Mouse (Mus musculus) hindbrain, postnatal 0 days (tissue): ENCODE data around the gene Arhgef25. TPM values are rescaled to one million over a fixed set of nuclear protein-coding genes. Genes with fewer than 3 reads are reported as not detected.

Source experiments
- ATAC-seq: fragments of 200-750 bp; cut with Nextera tagmentation; 2 replicates; pipeline ENCODE4 v1.8.0; 2017; ENCODE audit warnings: mild to moderate bottlenecking, moderate TSS enrichment, moderate library complexity
- DNase-seq: peaks from one replicate; pipeline ENCODE4 v3.0.0-alpha.2; 2015; ENCODE audit warnings: low spot score
- H3K27ac ChIP-seq: fragments of 300-500 bp; sonication (generic); 2 replicates; pipeline ENCODE4 v1.5.1; 2014; ENCODE audit warnings: mild to moderate bottlenecking
- H3K27me3 ChIP-seq: fragments of 300-500 bp; sonication (generic); 2 replicates; pipeline ENCODE4 v1.6.1; 2014; ENCODE audit warnings: low read length, mixed read lengths; ENCODE audit not compliant: insufficient read depth
- H3K36me3 ChIP-seq: fragments of 300-500 bp; sonication (generic); 2 replicates; pipeline ENCODE4 v1.6.1; 2014; ENCODE audit warnings: low read length, mixed read lengths; ENCODE audit not compliant: insufficient read depth
- H3K4me1 ChIP-seq: fragments of 300-500 bp; sonication (generic); 2 replicates; pipeline ENCODE4 v1.6.1; 2014; ENCODE audit warnings: antibody characterized with exemption, low read length, mixed read lengths; ENCODE audit not compliant: insufficient read depth
- H3K4me2 ChIP-seq: fragments of 300-500 bp; sonication (generic); 2 replicates; pipeline ENCODE4 v1.6.1; 2014; ENCODE audit warnings: low read depth, mild to moderate bottlenecking, low read length, moderate library complexity, mixed read lengths
- H3K4me3 ChIP-seq: fragments of 300-500 bp; sonication (generic); 2 replicates; pipeline ENCODE4 v1.5.1; 2014; ENCODE audit warnings: low read length
- H3K9ac ChIP-seq: fragments of 300-500 bp; sonication (generic); replicated peaks from 2 replicates; pipeline ENCODE4 v1.6.1; 2014; ENCODE audit warnings: mild to moderate bottlenecking, low read length, moderate library complexity, mixed read lengths
- H3K9me3 ChIP-seq: fragments of 300-500 bp; sonication (generic); 2 replicates; pipeline ENCODE4 v1.6.1; 2016; ENCODE audit warnings: low read length, mixed read lengths
- CTCF ChIP-seq: IDR thresholded peaks from 2 replicates; pipeline ENCODE4 v1.5.1; 2016; ENCODE audit warnings: antibody characterized with exemption, control low read depth, low read depth
- WGBS: fragments of 180-500 bp; shearing (Covaris S2); extraction: QIAGEN DNeasy Blood & Tissue Kit; methylation state at CpG from one replicate; pipeline ENCODE4 v1.1.7; 2014; 5-methylcytosine and 5-hydroxymethylcytosine counted together
- polyA plus RNA-seq: library from polyadenylated mRNA; unstranded; fragments of >200 nt; fragmentation: Nextera tagmentation; extraction: Ambion mirVana; gene quantifications from 2 replicates; pipeline ENCODE4 v1.2.1, GENCODE M21; 2015
- total RNA-seq: library from RNA; depleted of rRNA; stranded (reverse); fragments of >200 nt; gene quantifications from 2 replicates; pipeline ENCODE4 v1.2.3, GENCODE M21; 2014

Gene Arhgef25
- total and polyA plus RNA-seq, 2 experiments from 2014 or later, result 20.3 to 61.0 TPM

DNA sequence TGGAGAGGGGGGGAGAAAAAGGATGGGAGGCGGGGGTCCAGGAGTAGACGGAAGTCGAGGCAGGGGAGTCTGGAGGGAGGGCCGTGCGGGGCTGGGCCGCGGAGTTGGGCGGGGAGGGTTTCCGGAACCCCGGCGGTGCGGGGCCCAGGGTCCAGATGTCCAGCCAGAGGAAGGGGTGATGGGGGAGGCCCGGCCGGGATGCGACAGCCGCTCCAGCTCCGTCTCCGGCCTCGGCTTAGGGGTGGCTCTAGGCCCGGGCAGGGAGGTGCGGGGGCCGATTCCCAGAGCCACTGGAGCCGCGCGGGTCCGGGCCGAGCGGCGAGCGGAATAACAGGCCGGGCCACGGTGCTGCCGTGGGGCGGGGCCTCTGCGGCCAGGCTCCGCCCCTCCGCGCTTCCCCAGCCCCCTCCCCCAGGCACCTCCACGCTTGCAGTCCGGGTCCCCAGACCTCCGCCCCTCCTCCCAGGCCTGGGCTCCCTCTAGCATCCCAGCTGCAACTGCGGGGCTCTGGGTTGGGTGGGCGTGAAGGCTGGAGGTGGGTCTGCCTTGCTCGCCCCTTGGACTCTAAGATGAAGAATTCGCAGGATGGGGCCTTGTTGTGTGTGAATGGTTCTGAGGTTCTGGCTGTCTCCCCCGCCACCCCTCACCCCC, 1.3 kb downstream of the Arhgef25 start:
- TF ChIP-seq CTCF, result no peak
- H3K36me3 ChIP-seq, result peaks cover 4% of the 10 kb centered on the region
- H3K9ac ChIP-seq, result peak overlapping the region; percentile 74
- whole genome bisulfite sequencing, result 0% methylated on average over 28 of the region's 46 CpGs
- DNase-seq (peak; percentile 82), ATAC-seq (peak; percentile 82)
- no peaks in the 10 kb centered on the region for H3K27me3 ChIP-seq
- no peaks in the 10 kb centered on the region for H3K9me3 ChIP-seq
- peak overlapping the region; percentile 98 for H3K4me2 ChIP-seq
- H3K4me3 ChIP-seq, result peak overlapping the region; percentile 59
- H3K4me1 ChIP-seq, result peaks cover 7% of the 10 kb centered on the region
- H3K27ac ChIP-seq, result peak overlapping the region; percentile 73

DNA sequence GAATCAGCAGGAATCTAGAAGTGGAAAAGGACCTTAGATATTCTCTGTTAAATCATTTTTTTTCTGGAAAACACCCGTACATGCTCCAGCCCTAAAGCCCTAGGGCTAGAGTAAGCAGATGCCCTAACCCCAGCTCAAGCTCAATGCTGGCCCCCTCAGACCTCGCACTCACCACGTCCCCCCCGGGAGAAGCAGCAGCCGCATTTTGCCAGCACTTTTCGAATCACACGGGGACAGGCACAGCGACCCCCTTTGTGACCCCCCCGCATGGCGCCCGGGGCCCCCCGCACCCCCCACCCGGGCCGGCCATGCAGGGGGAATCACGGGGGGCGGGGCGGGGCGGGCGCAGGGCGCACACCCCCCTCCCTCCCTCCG, 1.8 kb downstream of the Arhgef25 start:
- no peaks in the 10 kb centered on the region for H3K9me3 ChIP-seq
- peak overlapping the region; percentile 73 for H3K27ac ChIP-seq
- 0% methylated on average over 15 of the region's 21 CpGs for WGBS
- H3K4me1 ChIP-seq, result peaks cover 7% of the 10 kb centered on the region
- H3K4me2 ChIP-seq, result peak overlapping the region; percentile 98
- no peak for TF ChIP-seq CTCF
- no peak for ATAC-seq
- H3K27me3 ChIP-seq, result no peaks in the 10 kb centered on the region
- no peak for DNase-seq
- H3K9ac ChIP-seq, result peak overlapping the region; percentile 74
- H3K4me3 ChIP-seq, result peak overlapping the region; percentile 59
- H3K36me3 ChIP-seq, result peaks cover 4% of the 10 kb centered on the region

DNA sequence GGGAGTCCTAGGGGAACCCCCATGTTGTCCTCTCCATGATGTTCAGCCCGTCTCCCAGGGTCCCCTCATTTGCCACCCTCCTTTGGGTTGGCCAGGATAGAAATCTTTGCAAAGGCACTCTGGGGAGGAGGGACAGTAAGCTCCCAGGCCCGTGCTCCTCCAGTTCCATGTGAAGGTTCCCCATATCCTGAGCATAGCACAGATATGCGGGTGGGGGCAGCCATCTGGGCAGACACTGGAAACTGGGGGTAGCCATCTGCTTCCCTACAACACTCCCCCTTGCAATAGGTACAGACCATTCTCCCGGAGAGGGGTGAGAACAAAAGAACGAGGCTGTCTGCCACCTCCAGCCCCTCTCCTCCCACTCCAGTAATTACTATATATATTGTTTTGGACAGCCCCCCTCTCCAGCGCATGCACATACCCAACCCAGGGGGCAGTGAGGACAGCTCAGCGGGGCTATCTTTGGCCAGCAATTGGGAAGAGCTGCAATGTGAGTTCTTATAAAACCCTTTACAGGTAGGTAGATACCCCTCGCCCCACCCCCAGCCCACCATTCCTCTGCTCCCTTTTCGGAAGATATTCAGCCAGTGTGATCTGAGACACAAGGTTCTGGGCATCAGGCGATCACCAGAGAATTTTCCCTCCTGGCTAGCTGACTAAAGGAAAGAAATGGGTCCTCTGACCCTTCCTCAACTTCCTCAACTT, 2.4 kb downstream of the Arhgef25 start:
- DNase-seq, result peak; percentile 41
- TF ChIP-seq CTCF, result no peak
- Histone ChIP-seq H3K27me3 (no peaks in the 10 kb centered on the region), H3K9me3 (no peaks in the 10 kb centered on the region), H3K27ac (peak overlapping the region; percentile 73; the same call in 1 of the 2 replicates), H3K9ac (peak overlapping the region; percentile 74), H3K4me1 (peaks cover 7% of the 10 kb centered on the region), H3K4me3 (peak overlapping the region; percentile 59), H3K4me2 (peak overlapping the region; percentile 98), H3K36me3 (peaks cover 4% of the 10 kb centered on the region)
- WGBS, result 31% methylated on average over 10 of the region's 10 CpGs
- no peak for ATAC-seq

DNA sequence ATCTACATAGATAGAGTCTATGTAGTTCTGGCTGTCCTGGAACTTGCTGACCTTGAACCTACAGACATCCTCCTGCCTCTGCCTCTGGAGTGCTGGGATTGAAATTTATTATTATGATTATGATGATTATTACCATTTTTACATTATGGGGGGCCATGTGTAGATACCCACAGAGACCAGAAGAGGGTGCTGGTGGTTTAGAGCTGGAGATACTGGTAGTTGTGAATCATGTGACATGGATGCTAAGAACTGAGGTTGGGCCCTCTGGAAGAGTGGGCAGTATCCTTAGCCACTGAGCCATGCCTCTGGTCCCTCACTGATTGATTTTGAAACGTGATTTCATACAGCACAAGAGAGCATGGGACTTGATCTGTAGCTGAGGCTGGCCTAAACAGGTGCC, 3.4 kb downstream of the Arhgef25 start:
- peak; percentile 47 for TF ChIP-seq CTCF
- Histone ChIP-seq H3K9ac (no peak overlapping the region), H3K36me3 (peaks cover 4% of the 10 kb centered on the region), H3K4me1 (peaks cover 7% of the 10 kb centered on the region), H3K27ac (no peak overlapping the region), H3K27me3 (no peaks in the 10 kb centered on the region), H3K4me2 (no peak overlapping the region), H3K4me3 (no peak overlapping the region), H3K9me3 (no peaks in the 10 kb centered on the region)
- no peak for DNase-seq
- WGBS, result 80% methylated on average over 1 of the region's 1 CpGs
- no peak for ATAC-seq

DNA sequence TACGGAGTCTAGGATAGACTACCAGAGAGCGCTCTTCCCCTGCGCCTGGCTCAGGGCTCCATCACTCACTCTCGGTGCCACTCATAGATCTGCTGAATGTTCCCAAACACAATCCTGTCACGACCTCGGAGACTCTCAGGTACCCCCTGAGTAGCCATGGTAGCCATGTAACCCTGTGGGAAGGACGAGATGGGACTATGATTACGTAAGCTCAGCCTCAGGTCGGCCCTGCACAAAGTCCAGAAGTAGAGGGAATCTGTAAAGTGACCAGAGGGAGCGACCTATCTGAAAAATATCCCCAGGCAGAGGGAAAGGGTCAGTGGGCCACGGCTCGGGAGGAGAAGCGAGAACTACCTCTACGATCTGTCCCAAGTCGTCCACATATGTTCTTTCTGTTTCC, 4.4 kb downstream of the Arhgef25 start:
- 85% methylated on average over 15 of the region's 15 CpGs for WGBS
- Histone ChIP-seq H3K9me3 (no peaks in the 10 kb centered on the region), H3K27ac (no peak overlapping the region), H3K4me3 (no peak overlapping the region), H3K9ac (no peak overlapping the region), H3K4me2 (no peak overlapping the region), H3K27me3 (no peaks in the 10 kb centered on the region), H3K4me1 (peaks cover 7% of the 10 kb centered on the region), H3K36me3 (peaks cover 2% of the 10 kb centered on the region; the same call in 1 of the 2 replicates)
- DNase-seq (no peak), ATAC-seq (no peak)
- TF ChIP-seq CTCF, result no peak

DNA sequence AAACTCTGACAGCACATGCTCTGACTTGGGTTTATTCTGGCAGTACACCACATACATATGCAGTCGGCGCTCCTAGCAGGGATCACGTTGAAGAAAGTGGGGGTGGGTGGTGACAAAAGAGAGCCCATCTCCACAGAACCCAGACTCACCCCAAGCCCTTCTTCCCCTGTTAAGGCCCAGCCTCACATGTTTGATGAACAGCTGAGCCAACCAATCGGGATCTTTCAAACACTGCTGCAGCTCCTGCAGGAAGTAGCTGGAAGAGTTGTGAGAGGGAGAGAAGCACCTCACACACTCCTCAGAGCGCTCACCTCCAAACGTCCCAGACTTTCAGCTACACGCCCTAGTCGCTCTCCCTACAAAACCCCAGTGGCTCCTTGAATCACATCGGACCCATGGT, 4.8 kb downstream of the Arhgef25 start:
- no peak for TF ChIP-seq CTCF
- no peak overlapping the region for H3K4me3 ChIP-seq
- no peaks in the 10 kb centered on the region for H3K9me3 ChIP-seq
- WGBS, result 71% methylated on average over 9 of the region's 9 CpGs
- H3K9ac ChIP-seq, result no peak overlapping the region
- no peak overlapping the region for H3K27ac ChIP-seq
- peaks cover 7% of the 10 kb centered on the region for H3K4me1 ChIP-seq
- no peak overlapping the region for H3K4me2 ChIP-seq
- peaks cover 1% of the 10 kb centered on the region; the same call in 1 of the 2 replicates for H3K27me3 ChIP-seq
- DNase-seq (no peak), ATAC-seq (no peak)
- no peaks in the 10 kb centered on the region for H3K36me3 ChIP-seq

DNA sequence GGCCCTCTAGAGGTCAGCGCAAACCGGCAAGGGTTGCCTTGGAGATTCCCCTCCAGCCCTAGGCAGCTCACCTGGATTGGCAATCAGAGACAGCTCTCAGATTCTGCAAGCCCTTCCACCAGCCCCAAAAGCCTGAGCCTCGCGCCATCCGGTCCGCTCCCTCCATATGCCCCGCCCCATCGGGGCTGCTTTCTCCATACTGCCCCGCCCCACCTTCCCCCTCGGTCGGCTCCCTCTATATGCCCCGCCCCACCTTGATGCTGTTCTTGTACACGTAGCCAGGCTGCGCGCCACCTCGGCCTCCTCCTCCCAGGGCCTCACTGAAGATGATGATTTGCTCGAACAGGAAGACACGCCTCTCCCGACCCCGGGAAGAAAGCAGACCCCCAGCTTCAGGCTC, 6.1 kb downstream of the Arhgef25 start:
- Histone ChIP-seq H3K4me1 (no peaks in the 10 kb centered on the region; the same call in 1 of the 2 replicates), H3K4me3 (no peak overlapping the region), H3K9me3 (no peaks in the 10 kb centered on the region), H3K36me3 (no peaks in the 10 kb centered on the region), H3K9ac (no peak overlapping the region), H3K27ac (no peak overlapping the region), H3K27me3 (peaks cover 13% of the 10 kb centered on the region), H3K4me2 (no peak overlapping the region)
- TF ChIP-seq CTCF, result 0 out of 2 replicates have a peak, but pooled peaks have one; percentile 4
- WGBS, result 21% methylated on average over 20 of the region's 20 CpGs
- ATAC-seq (no peak), DNase-seq (no peak)
